Mouse (Mus musculus) heart, embryonic 14.5 days (tissue): ENCODE data around the gene Sos1. TPM values are rescaled to one million over a fixed set of nuclear protein-coding genes. Genes with fewer than 3 reads are reported as not detected.

Source experiments
- ATAC-seq: fragments of 200-750 bp; cut with Nextera tagmentation; 2 replicates; pipeline ENCODE4 v1.8.0; 2017; ENCODE audit warnings: low read depth, moderate TSS enrichment; ENCODE audit not compliant: insufficient number of reproducible peaks, insufficient read depth, low FRiP score
- H3K27ac ChIP-seq, 2 experiments: fragments of 200-500 bp in 1 of 2; fragments of 300-500 bp in 1 of 2; sonication (generic) in 1 of 2; replicated peaks in 1 of 2; 2 replicates each; pipeline ENCODE4 v1.5.1; 2012 to 2014; ENCODE audit warnings: low read depth in 2 of 2, low read length in 2 of 2, control low read depth in 1 of 2, mild to moderate bottlenecking in 1 of 2, mixed read lengths in 1 of 2; ENCODE audit not compliant: control insufficient read depth in 1 of 2, insufficient read depth in 1 of 2
- H3K27me3 ChIP-seq: fragments of 300-500 bp; sonication (generic); 2 replicates; pipeline ENCODE4 v1.6.1; 2014; ENCODE audit warnings: mild to moderate bottlenecking, low read length, control low read depth; ENCODE audit not compliant: control insufficient read depth, insufficient read depth
- H3K36me3 ChIP-seq: fragments of 300-500 bp; sonication (generic); 2 replicates; pipeline ENCODE4 v1.6.1; 2014; ENCODE audit warnings: mild to moderate bottlenecking, control low read depth, low read length, mixed read lengths; ENCODE audit not compliant: control insufficient read depth, insufficient read depth
- H3K4me1 ChIP-seq, 2 experiments: fragments of 200-500 bp in 1 of 2; fragments of 300-500 bp in 1 of 2; sonication (generic) in 1 of 2; 2 replicates each; pipeline ENCODE4 v1.6.1; 2012 to 2014; ENCODE audit warnings: low read length in 2 of 2, control low read depth in 1 of 2, mixed read lengths in 1 of 2; ENCODE audit not compliant: control insufficient read depth in 2 of 2, insufficient read depth in 2 of 2
- H3K4me2 ChIP-seq: fragments of 300-500 bp; sonication (generic); 2 replicates; pipeline ENCODE4 v1.6.1; 2014; ENCODE audit warnings: mild to moderate bottlenecking, low read length
- H3K4me3 ChIP-seq, 2 experiments: fragments of 200-500 bp in 1 of 2; fragments of 300-500 bp in 1 of 2; sonication (generic) in 1 of 2; 2 replicates each; pipeline ENCODE4 v1.5.1; 2012 to 2014; ENCODE audit warnings: low read length in 2 of 2, mild to moderate bottlenecking in 2 of 2, control low read depth in 1 of 2, low read depth in 1 of 2, moderate library complexity in 1 of 2; ENCODE audit not compliant: control insufficient read depth in 1 of 2, insufficient read depth in 1 of 2
- H3K9ac ChIP-seq: fragments of 300-500 bp; sonication (generic); 2 replicates; pipeline ENCODE4 v1.6.1; 2014; ENCODE audit warnings: mild to moderate bottlenecking, low read length
- H3K9me3 ChIP-seq: fragments of 300-500 bp; sonication (generic); 2 replicates; pipeline ENCODE4 v1.6.1; 2016; ENCODE audit warnings: low read length, control low read depth; ENCODE audit not compliant: control insufficient read depth
- WGBS: fragments of 180-500 bp; shearing (Covaris S2); extraction: QIAGEN DNeasy Blood & Tissue Kit; methylation state at CpG from one replicate; pipeline ENCODE4 v1.1.7; 2014; 5-methylcytosine and 5-hydroxymethylcytosine counted together
- polyA plus RNA-seq: library from polyadenylated mRNA; unstranded; fragments of >200 nt; fragmentation: Nextera tagmentation; extraction: Ambion mirVana; gene quantifications from 2 replicates; pipeline ENCODE4 v1.2.1, GENCODE M21; 2014

The Sos1 gene
- 6.2 TPM in 2 replicates for polyA plus RNA-seq

DNA sequence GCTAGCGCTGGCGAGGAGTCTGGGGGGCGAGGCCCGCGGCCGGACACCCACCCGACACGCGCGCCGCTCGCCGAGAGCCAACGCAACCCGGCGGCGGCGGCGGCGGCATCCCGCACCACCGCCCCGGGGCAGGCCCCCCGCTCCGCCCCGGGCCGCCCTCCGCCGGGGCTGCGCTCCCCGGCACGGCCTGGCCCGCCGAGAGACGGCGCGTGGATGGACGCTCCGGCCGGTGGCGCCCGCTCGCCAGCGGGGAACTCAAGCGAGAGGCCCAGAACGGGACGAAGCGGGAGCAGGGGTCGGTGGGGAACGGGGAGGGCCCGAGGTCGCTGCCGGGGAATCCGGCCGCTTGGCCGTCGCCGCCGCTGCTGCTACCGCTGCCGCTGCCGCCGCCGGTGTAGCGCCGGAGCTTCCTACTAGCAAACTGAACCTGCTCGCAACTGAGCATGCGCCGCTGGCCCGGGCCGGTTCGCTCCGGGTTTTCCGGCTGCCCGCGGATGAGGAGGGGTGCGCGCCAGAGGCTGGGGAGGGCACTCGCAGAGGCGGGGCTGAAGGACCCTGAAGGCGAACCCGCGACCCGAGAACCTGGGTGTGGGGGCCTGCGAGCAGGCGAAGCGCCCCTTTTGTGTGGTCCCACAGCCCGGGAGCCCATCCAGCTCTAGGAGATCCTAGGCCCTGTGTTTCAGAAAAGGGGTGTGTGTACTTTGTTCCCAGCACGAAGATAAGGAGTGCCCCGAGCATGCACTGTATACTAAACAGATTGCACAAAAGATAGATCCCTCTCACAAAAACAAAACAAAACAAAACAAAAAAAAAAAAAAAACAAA lies at the start of gene Sos1:
TSS of gene Sos1 (minus strand) at position 423 of the 824 bp plus-strand sequence.
- Histone ChIP-seq H3K4me3 (peak within 1 kb of the TSS; percentile 90 to 97), H3K27ac (peak within 1 kb of the TSS; percentile 91 to 95), H3K9ac (peak within 1 kb of the TSS; percentile 96), H3K4me1 (peaks cover 0 to 22% of the 10 kb centered on the region in 2 experiments), H3K27me3 (no peaks in the 10 kb centered on the region), H3K36me3 (0 out of 2 replicates have a peak, but pooled peaks cover 5% of the 10 kb centered on the region), H3K4me2 (peak within 1 kb of the TSS; percentile 77), H3K9me3 (no peaks in the 10 kb centered on the region)
- peak; percentile 84 for ATAC-seq
- WGBS = under 1% methylated on average over 78 of the region's 90 CpGs

DNA sequence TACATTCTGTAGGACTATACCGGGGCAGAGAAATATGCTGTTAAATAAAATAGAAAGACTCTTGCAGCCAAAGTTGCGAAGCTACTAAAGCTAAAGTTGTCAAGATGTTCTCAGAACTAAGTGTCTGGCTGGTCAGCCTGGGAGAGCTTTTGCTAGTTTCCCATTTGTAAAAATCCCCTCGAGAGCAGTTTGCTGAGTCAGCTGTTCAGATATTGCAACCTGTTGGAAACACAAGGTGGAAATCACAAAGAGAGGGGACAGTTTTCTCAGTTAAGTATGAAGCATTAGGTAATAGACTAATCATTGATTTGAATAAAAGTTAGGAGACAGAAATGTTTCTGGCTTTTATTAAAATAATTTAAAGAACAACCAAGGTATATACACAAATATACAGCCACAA lies 43.0 kb upstream of the Sos1 start:
- no peaks in the 10 kb centered on the region for H3K9me3 ChIP-seq
- 86% methylated on average over 3 of the region's 3 CpGs for WGBS
- no peaks in the 10 kb centered on the region for H3K27me3 ChIP-seq
- H3K4me3 ChIP-seq = no peak overlapping the region
- H3K9ac ChIP-seq = no peak overlapping the region
- H3K4me2 ChIP-seq = no peak overlapping the region
- no peak overlapping the region for H3K27ac ChIP-seq
- no peaks in the 10 kb centered on the region for H3K4me1 ChIP-seq
- ATAC-seq = no peak
- H3K36me3 ChIP-seq = no peaks in the 10 kb centered on the region

DNA sequence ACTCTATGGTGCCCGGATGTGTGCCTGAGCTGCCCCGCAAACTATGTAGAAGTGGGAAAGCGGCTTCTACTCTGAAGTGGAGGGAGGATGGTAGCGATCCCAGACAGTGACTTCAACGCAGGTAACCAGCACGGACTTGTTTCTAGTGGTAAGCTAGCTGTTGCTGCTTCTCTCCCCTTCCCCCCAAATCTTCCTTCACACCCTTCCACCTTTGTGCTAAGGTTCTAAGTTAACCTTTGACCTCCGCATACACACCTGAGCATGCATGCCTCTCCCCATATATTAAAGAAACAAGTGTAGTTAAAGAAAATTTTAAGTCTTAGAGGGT lies 41.9 kb upstream of the Sos1 start:
- Histone ChIP-seq H3K27me3 (no peaks in the 10 kb centered on the region), H3K9me3 (no peaks in the 10 kb centered on the region), H3K4me1 (no peaks in the 10 kb centered on the region), H3K9ac (no peak overlapping the region), H3K27ac (no peak overlapping the region), H3K36me3 (no peaks in the 10 kb centered on the region), H3K4me2 (no peak overlapping the region), H3K4me3 (no peak overlapping the region)
- no peak for ATAC-seq
- WGBS = 63% methylated on average over 7 of the region's 7 CpGs

DNA sequence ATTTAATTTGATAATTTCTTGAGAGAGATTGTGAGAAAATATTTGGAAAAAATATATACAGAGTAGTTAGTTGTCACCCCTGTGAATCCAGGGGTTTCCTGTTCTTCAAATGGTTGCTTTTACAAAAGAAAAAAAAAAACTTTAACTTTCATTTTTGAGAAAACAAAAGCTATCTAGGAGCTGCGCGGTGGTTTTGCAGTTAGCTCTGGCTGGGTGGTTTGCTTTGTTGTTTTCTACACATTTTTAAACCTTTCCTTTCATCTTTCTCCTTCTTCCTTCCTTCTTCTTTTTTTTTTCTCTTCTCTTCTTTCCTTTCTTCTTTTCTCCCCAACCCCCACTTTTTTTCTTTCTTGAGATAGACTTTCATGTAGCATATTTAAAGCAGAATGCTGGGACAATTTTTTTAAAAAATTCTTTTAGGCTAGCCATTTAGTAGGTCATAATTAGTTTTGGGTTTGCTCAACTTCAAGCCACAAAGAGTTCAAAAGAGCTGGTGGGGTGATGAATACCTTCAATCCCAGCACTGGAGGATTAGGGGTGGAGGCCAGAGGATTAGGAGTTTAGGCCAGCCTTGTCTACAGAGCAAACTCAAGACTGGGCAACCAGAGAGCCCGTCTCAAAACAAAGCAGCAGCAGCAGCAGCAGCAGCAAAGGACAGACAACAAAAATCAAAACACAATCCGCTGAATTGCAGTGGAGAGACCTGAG lies 41.4 kb upstream of the Sos1 start:
- Histone ChIP-seq H3K36me3 (no peaks in the 10 kb centered on the region), H3K4me3 (no peak overlapping the region), H3K9ac (no peak overlapping the region), H3K27ac (no peak overlapping the region), H3K4me2 (no peak overlapping the region), H3K9me3 (no peaks in the 10 kb centered on the region), H3K4me1 (no peaks in the 10 kb centered on the region), H3K27me3 (no peaks in the 10 kb centered on the region)
- no peak for ATAC-seq
- 71% methylated on average over 4 of the region's 4 CpGs for WGBS

DNA sequence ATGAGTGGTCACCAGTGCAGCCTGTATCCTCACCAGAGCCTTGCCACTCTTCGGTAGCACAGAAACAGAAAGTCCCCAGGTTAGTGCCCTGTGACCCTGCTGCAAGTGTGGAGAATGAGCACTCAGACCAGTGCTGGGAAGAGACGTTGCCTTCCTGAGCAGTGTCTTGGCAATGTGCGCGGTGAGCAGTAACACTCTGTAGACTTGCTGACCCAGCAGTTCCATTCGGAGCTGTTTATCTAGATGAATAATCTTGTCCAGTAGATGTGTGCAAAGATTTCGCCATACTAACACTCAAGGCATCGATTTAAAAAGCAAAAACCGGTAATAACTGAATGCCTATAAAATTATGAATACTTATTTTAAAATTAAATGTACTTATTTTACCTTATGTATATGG lies 40.3 kb upstream of the Sos1 start:
- Histone ChIP-seq H3K4me3 (no peak overlapping the region), H3K36me3 (no peaks in the 10 kb centered on the region), H3K9me3 (no peaks in the 10 kb centered on the region), H3K27me3 (no peaks in the 10 kb centered on the region), H3K4me1 (peaks cover 0 to 2% of the 10 kb centered on the region in 2 experiments; a peak in 1 of 4 replicates), H3K4me2 (no peak overlapping the region), H3K27ac (no peak overlapping the region), H3K9ac (no peak overlapping the region)
- no peak for ATAC-seq
- WGBS = 83% methylated on average over 8 of the region's 8 CpGs

DNA sequence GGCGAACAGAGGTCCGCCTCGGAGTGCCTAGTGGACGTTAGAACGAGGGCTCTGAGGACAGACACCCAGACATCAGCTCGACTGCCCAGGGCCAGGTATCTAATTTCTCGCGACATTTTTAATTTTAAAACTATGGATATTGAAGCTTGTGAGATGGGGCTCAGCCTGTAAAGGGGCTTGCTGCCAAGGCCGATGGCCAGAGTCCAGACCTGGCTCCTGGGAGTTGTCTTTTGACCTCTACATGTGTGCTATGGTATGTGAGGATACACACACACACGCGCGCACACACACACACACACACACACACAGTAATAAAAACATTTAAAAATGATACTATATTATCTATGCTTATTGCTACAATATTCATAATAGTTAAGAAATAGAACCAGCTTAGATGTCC lies 38.6 kb upstream of the Sos1 start:
- no peaks in the 10 kb centered on the region for H3K9me3 ChIP-seq
- H3K4me1 ChIP-seq = peaks cover 2 to 3% of the 10 kb centered on the region in 2 experiments; a peak in 1 of 4 replicates
- no peaks in the 10 kb centered on the region for H3K36me3 ChIP-seq
- no peak overlapping the region for H3K27ac ChIP-seq
- H3K4me3 ChIP-seq = no peak overlapping the region
- no peaks in the 10 kb centered on the region for H3K27me3 ChIP-seq
- H3K4me2 ChIP-seq = no peak overlapping the region
- ATAC-seq = no peak
- H3K9ac ChIP-seq = no peak overlapping the region
- WGBS = 90% methylated on average over 12 of the region's 12 CpGs

DNA sequence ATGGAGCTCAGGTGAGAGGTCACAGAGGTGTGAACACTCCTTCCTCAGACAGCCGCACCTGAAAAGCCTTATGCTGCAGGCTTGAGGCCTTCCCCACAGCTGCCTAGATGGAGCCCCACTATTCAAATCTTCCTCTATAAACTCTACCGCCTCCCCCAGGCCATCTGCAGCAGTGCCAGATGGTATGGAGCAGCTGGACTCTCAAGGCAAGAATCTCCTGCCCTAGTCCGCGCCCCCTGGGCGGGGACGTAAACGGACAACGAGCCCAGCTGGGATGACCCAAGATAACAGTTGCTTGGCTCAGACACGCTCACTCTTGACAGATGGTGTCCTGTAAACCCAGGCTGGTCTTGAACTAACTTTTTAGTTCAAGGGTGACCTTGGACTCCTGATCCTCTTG lies 37.0 kb upstream of the Sos1 start:
- no peak for ATAC-seq
- H3K4me1 ChIP-seq = peaks cover 2 to 5% of the 10 kb centered on the region in 2 experiments; a peak in 1 of 4 replicates
- H3K9me3 ChIP-seq = no peaks in the 10 kb centered on the region
- H3K27me3 ChIP-seq = no peaks in the 10 kb centered on the region
- H3K4me3 ChIP-seq = no peak overlapping the region
- no peak overlapping the region for H3K27ac ChIP-seq
- no peak overlapping the region for H3K9ac ChIP-seq
- 71% methylated on average over 9 of the region's 9 CpGs for WGBS
- no peak overlapping the region for H3K4me2 ChIP-seq
- no peaks in the 10 kb centered on the region for H3K36me3 ChIP-seq
